Mouse (Mus musculus): ENCODE data around the gene Tesk2. TPM values are rescaled to one million over a fixed set of nuclear protein-coding genes. Genes with fewer than 3 reads are reported as not detected.

Tesk2 gene
- polyA plus RNA-seq, 1 experiment from 2014 or later = 5.3 TPM

DNA sequence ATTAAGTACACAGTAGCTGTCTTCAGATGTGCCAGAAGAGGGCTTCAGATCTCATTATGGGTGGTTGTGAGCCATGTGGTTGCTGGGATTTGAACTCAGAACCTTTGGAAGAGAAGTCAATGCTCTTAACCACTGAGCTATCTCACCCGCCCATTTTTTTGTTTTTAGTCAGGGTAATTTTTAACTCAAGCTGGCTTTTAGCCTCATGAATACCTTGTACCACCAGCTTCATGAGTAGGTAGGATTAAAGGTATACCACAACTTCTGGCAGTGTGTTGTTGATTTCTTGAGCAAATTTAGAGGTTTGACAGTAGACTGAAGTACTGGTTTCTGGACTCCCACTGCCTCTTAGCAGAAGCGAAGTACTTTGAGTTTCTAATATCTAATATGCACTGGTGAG, 28.6 kb upstream of the Tesk2 start:
- WGBS = 89% methylated on average over 2 of the region's 2 CpGs
- Histone ChIP-seq H3K27me3 (no peaks in the 10 kb centered on the region), H3K36me3 (ENCODE audit: poor library complexity, severe bottlenecking) (peaks cover 80% of the 10 kb centered on the region), H3K9me3 (replicated peaks) (no peaks in the 10 kb centered on the region), H3K4me3 (no peak overlapping the region), H3K4me1 (peaks cover 2% of the 10 kb centered on the region), H3K27ac (no peak overlapping the region), H3K4me2 (no peak overlapping the region), H3K9ac (no peak overlapping the region)
- ATAC-seq = no peak

GRCm38 (mm10) chr4:116693785-116694184, 27.0 kb upstream of the Tesk2 start:
- no peaks in the 10 kb centered on the region for H3K4me1 ChIP-seq
- 83% methylated on average over 2 of the region's 2 CpGs for WGBS
- no peak overlapping the region for H3K4me2 ChIP-seq
- peaks cover 81% of the 10 kb centered on the region for H3K36me3 ChIP-seq (ENCODE audit: poor library complexity, severe bottlenecking)
- no peak overlapping the region for H3K9ac ChIP-seq
- no peak overlapping the region for H3K4me3 ChIP-seq
- no peaks in the 10 kb centered on the region for H3K9me3 ChIP-seq (replicated peaks)
- ATAC-seq = no peak
- no peaks in the 10 kb centered on the region for H3K27me3 ChIP-seq
- H3K27ac ChIP-seq = no peak overlapping the region

- Histone ChIP-seq H3K4me1 (no peaks in the 10 kb centered on the region), H3K4me2 (no peak overlapping the region), H3K9ac (no peak overlapping the region), H3K27ac (no peak overlapping the region), H3K27me3 (no peaks in the 10 kb centered on the region), H3K4me3 (no peak overlapping the region), H3K36me3 (ENCODE audit: poor library complexity, severe bottlenecking) (peaks cover 73% of the 10 kb centered on the region), H3K9me3 (replicated peaks) (no peaks in the 10 kb centered on the region)
- WGBS = 90% methylated on average over 2 of the region's 2 CpGs
- ATAC-seq = no peak
Measured at GRCm38 (mm10) chr4:116698693-116699342, 21.9 kb upstream of the Tesk2 start.

DNA sequence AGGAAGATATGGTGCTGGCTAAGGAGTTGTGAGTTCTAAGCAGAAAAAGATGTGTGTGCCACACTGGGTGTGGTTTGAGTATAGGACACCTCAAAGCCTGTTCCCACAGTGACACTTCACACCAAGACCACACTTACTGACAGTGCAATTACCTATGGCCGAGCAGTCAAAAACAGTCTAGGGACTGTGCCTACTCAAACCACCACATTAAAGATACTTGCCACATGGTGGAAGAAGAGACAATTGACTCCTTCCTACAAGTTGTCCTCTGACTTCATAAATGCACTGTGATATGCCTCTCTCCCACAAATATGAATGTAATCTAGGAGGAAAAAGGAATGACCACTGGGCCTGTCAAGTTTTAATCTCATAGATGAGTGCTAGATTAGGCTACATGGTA, 19.8 kb upstream of the Tesk2 start:
- H3K9me3 ChIP-seq (replicated peaks) = no peaks in the 10 kb centered on the region
- ATAC-seq = no peak
- no peak overlapping the region for H3K9ac ChIP-seq
- no peak overlapping the region for H3K27ac ChIP-seq
- no peak overlapping the region for H3K4me3 ChIP-seq
- peaks cover 63% of the 10 kb centered on the region for H3K36me3 ChIP-seq (ENCODE audit: poor library complexity, severe bottlenecking)
- WGBS = 87% methylated on average over 1 of the region's 1 CpGs
- H3K4me2 ChIP-seq = no peak overlapping the region
- no peaks in the 10 kb centered on the region for H3K4me1 ChIP-seq
- H3K27me3 ChIP-seq = no peaks in the 10 kb centered on the region

DNA sequence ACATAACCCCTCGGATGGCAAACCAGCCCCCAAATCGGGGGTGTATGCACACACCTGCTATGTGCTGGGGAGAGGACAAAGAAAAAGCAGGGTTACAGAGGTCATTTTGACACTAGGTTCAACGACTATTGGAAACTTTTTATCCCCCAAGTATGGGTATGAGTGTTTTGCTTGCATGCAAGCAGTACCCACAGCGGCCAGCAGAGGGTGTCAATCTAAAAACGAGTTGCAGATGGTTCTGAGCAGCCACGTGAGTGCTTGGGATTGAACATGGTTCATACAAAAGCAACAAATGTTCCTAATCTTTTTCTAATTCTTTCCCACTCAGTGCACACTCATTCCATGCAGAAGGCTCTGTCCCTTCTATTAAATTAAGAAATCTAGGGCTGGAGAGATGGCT, 16.9 kb upstream of the Tesk2 start:
- H3K4me2 ChIP-seq = no peak overlapping the region
- H3K27ac ChIP-seq = no peak overlapping the region
- peaks cover 9% of the 10 kb centered on the region for H3K4me1 ChIP-seq

DNA sequence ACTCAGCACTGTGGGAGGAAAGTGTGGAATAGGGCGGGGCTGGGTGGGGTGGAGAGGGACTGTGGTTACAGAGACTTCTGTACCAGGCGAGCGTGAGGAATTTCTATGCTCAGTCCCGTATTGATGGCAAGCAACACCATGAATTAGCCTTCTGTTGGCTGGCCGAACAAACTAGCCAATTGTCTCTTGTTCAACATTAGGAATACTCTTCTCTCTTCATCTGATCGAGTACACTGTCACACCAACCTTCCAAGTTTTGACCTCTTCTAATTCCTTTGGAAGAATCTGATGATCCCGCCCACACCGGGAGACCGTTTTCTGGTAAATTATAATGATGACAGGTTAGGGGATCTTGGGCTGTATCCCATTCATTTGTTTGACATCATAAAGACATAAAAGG, 13.1 kb upstream of the Tesk2 start:
- Histone ChIP-seq H3K27ac (no peak overlapping the region), H3K4me1 (peaks cover 19% of the 10 kb centered on the region), H3K4me3 (peak overlapping the region; percentile 61), H3K9me3 (replicated peaks) (no peaks in the 10 kb centered on the region), H3K4me2 (peak overlapping the region; percentile 66), H3K27me3 (no peaks in the 10 kb centered on the region), H3K9ac (peak overlapping the region; percentile 68), H3K36me3 (ENCODE audit: poor library complexity, severe bottlenecking) (peaks cover 19% of the 10 kb centered on the region)
- 15% methylated on average over 9 of the region's 9 CpGs for WGBS
- ATAC-seq = no peak; the same call in 1 of the 2 replicates

More for the DNA sequence above, 16.9 kb upstream of the Tesk2 start:
- no peak overlapping the region for H3K4me3 ChIP-seq
- no peaks in the 10 kb centered on the region for H3K27me3 ChIP-seq
- ATAC-seq = no peak
- 42% methylated on average over 6 of the region's 6 CpGs for WGBS
- H3K36me3 ChIP-seq (ENCODE audit: poor library complexity, severe bottlenecking) = peaks cover 43% of the 10 kb centered on the region
- H3K9ac ChIP-seq = no peak overlapping the region
- H3K9me3 ChIP-seq (replicated peaks) = no peaks in the 10 kb centered on the region

GRCm38 (mm10) chr4:116708201-116708764, 12.5 kb upstream of the Tesk2 start, which contains the start of the genes Mmachc and Ccdc163:
Gene Mmachc (minus strand): TSS chr4:116708406.
Gene Ccdc163 (plus strand): TSS chr4:116708509.
- WGBS = under 1% methylated on average over 29 of the region's 29 CpGs
- H3K27ac ChIP-seq = no peak within 1 kb of the TSS
- ATAC-seq = peak; percentile 99

GRCm38 (mm10) chr4:116708791-116709390, 11.9 kb upstream of the Tesk2 start:
- Histone ChIP-seq H3K9ac (peak overlapping the region; percentile 55), H3K36me3 (ENCODE audit: poor library complexity, severe bottlenecking) (peaks cover 11% of the 10 kb centered on the region), H3K4me3 (peak overlapping the region; percentile 61), H3K27me3 (no peaks in the 10 kb centered on the region), H3K4me1 (peaks cover 19% of the 10 kb centered on the region), H3K27ac (no peak overlapping the region), H3K4me2 (peak overlapping the region; percentile 66), H3K9me3 (replicated peaks) (no peaks in the 10 kb centered on the region)
- peak; percentile 34 for ATAC-seq
- WGBS = 4% methylated on average over 9 of the region's 9 CpGs

More at GRCm38 (mm10) chr4:116708201-116708764, 12.5 kb upstream of the Tesk2 start, which contains the start of the genes Mmachc and Ccdc163:
- Histone ChIP-seq H3K27me3 (no peaks in the 10 kb centered on the region), H3K4me3 (peak within 1 kb of the TSS; percentile 61), H3K4me1 (peaks cover 19% of the 10 kb centered on the region), H3K9ac (peak within 1 kb of the TSS; percentile 68), H3K36me3 (ENCODE audit: poor library complexity, severe bottlenecking) (peaks cover 17% of the 10 kb centered on the region), H3K9me3 (replicated peaks) (no peaks in the 10 kb centered on the region), H3K4me2 (peak within 1 kb of the TSS; percentile 66)

DNA sequence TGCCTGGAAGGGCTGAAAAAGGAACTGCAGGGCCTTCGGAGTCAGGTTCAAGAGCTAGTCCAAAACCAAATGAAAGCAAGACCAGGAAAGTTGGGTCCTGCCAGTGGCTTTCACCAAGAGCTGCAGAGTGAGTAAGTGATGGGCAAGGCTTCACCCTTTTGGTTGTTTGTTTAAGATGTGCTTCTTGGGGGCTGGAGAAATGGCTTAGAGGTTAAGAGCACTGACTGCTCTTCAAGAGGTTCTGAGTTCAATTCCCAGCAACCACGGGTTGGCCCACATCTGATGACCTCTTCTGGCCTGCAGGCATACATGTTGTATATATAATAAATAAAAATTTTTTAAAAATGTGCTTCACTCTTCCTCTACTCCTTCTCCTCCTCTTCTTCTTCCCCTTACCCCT, 10.6 kb upstream of the Tesk2 start:
- Histone ChIP-seq H3K9ac (no peak overlapping the region), H3K27me3 (no peaks in the 10 kb centered on the region), H3K4me1 (peaks cover 19% of the 10 kb centered on the region), H3K4me3 (no peak overlapping the region), H3K27ac (no peak overlapping the region), H3K4me2 (no peak overlapping the region), H3K36me3 (ENCODE audit: poor library complexity, severe bottlenecking) (peaks cover 6% of the 10 kb centered on the region), H3K9me3 (replicated peaks) (no peaks in the 10 kb centered on the region)
- ATAC-seq = no peak
- 93% methylated on average over 2 of the region's 2 CpGs for WGBS

DNA sequence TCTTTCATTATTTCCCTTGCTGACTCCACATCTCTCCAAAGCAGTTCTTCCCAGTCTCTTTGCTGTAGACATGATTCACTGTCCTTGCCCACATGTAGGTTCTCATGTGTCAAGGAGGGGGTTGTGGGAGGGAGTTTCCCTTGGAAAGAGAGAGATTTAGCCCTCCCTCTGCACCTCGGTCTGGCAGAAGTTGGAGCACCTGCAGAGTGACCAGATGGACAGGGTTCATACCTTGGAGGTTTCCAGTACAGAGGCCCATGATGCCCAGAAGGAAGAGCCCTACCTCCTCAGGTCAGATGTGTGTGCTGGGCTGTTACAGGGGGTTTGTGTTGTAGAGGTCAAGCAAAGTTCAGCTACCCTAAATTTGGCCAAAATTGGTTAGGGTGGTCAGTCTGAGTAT, 8.2 kb upstream of the Tesk2 start:
- Histone ChIP-seq H3K9me3 (replicated peaks) (no peaks in the 10 kb centered on the region), H3K27me3 (no peaks in the 10 kb centered on the region), H3K27ac (no peak overlapping the region), H3K36me3 (ENCODE audit: poor library complexity, severe bottlenecking) (peaks cover 14% of the 10 kb centered on the region), H3K4me1 (peaks cover 12% of the 10 kb centered on the region), H3K4me3 (no peak overlapping the region), H3K4me2 (no peak overlapping the region), H3K9ac (no peak overlapping the region)
- ATAC-seq = no peak
- 78% methylated on average over 1 of the region's 1 CpGs for WGBS

- Histone ChIP-seq H3K4me1 (peaks cover 18% of the 10 kb centered on the region), H3K27ac (no peak overlapping the region), H3K36me3 (ENCODE audit: poor library complexity, severe bottlenecking) (peaks cover 14% of the 10 kb centered on the region; the same call in 1 of the 2 replicates), H3K9ac (no peak overlapping the region), H3K9me3 (replicated peaks) (no peaks in the 10 kb centered on the region), H3K27me3 (0 out of 2 replicates have a peak, but pooled peaks cover 3% of the 10 kb centered on the region), H3K4me2 (no peak overlapping the region), H3K4me3 (no peak overlapping the region)
- 23% methylated on average over 3 of the region's 3 CpGs for WGBS
- ATAC-seq = peak; percentile 44; the same call in 1 of the 2 replicates
Measured at GRCm38 (mm10) chr4:116719396-116719795, 1.4 kb upstream of the Tesk2 start.

GRCm38 (mm10) chr4:116721098-116721628, 415 bp downstream of the Tesk2 start:
- Histone ChIP-seq H3K4me3 (peak overlapping the region; percentile 81), H3K4me2 (peak overlapping the region; percentile 96), H3K9me3 (replicated peaks) (no peaks in the 10 kb centered on the region), H3K27me3 (0 out of 2 replicates have a peak, but pooled peaks cover 3% of the 10 kb centered on the region), H3K4me1 (peaks cover 18% of the 10 kb centered on the region), H3K27ac (peak overlapping the region; percentile 68), H3K9ac (peak overlapping the region; percentile 87), H3K36me3 (ENCODE audit: poor library complexity, severe bottlenecking) (0 out of 2 replicates have a peak, but pooled peaks cover 1% of the 10 kb centered on the region)
- ATAC-seq = no peak
- under 1% methylated on average over 27 of the region's 29 CpGs for WGBS
